ENCODE assay signal across 24 mouse cellular contexts in the genomic region with DNA sequence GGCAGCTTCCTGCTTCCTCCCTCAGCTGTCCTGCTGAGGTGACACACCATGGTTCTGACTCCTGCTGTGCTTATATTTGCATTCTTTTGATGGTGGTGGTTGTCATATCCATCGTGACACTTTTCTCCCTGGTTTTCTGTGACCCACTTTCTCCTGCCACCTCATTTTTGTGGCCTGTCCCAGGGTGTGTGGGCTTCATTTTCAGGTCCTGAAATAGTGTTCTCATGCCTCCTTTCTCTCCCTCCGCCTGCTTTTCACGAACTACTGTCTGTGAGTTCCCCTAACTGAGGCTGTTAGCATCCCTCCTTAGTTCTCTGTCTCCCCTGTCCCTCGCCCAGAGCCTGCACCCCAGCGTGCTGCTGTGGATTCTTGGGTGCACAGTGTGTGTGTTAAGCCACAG. TPM values are rescaled to one million over a fixed set of nuclear protein-coding genes. Genes with fewer than 3 reads are reported as not detected.
"Had no signal": no experiment of that assay in that cellular context is flagged by ENCODE, and none has a peak within 500 bp of the region (broad histone marks: within the 10 kb centered on the region; RNA-seq: fewer than 3 reads in every experiment).

No protein-coding gene starts in this region.

- H3K4me3 ChIP-seq: layer of hippocampus, adult 2 months; limb, embryonic 10.5 days; limb, embryonic 13.5 days; liver, embryonic 12.5 days; liver, embryonic 15.5 days; lung, embryonic 15.5 days; megakaryocyte, embryonic 14.5 days; midbrain, embryonic 10.5 days; midbrain, embryonic 13.5 days; stomach, embryonic 15.5 days had no signal

- H3K4me2 ChIP-seq: limb, embryonic 13.5 days; liver, embryonic 12.5 days; liver, embryonic 15.5 days; lung, embryonic 15.5 days; midbrain, embryonic 13.5 days; stomach, embryonic 15.5 days had no signal

- H3K27ac ChIP-seq: kidney, postnatal 0 days; layer of hippocampus, adult 2 months; limb, embryonic 10.5 days; limb, embryonic 13.5 days; liver, embryonic 12.5 days; liver, embryonic 15.5 days; lung, embryonic 15.5 days; midbrain, embryonic 10.5 days; midbrain, embryonic 13.5 days; stomach, embryonic 15.5 days had no signal

- DNase-seq: kidney, postnatal 25 days; layer of hippocampus, adult 9-11 months; liver; lung, adult 18-20 months; lung, postnatal 10 days; lung, postnatal 36 days; right cerebral cortex, postnatal 25 days; spleen, adult 18-20 months; thymus, adult 18-20 months; thymus, postnatal 36 days had no signal

- ATAC-seq: liver, embryonic 12.5 days; midbrain, embryonic 13.5 days; midbrain, embryonic 16.5 days had no signal

- H3K4me1 ChIP-seq: limb, embryonic 10.5 days; limb, embryonic 13.5 days; lung, embryonic 15.5 days; midbrain, embryonic 13.5 days; stomach, embryonic 15.5 days had no signal

- H3K9me3 ChIP-seq: limb, embryonic 10.5 days; limb, embryonic 13.5 days; liver, embryonic 12.5 days; liver, embryonic 15.5 days; lung, embryonic 15.5 days; megakaryocyte, embryonic 14.5 days; midbrain, embryonic 10.5 days; midbrain, embryonic 13.5 days; stomach, embryonic 15.5 days had no signal

- H3K27me3 ChIP-seq: limb, embryonic 13.5 days; liver, embryonic 12.5 days; liver, embryonic 15.5 days; lung, embryonic 15.5 days; megakaryocyte, embryonic 14.5 days; midbrain, embryonic 13.5 days; stomach, embryonic 15.5 days had no signal

- H3K9ac ChIP-seq: limb, embryonic 13.5 days; liver, embryonic 12.5 days; liver, embryonic 15.5 days; lung, embryonic 15.5 days; midbrain, embryonic 13.5 days; stomach, embryonic 15.5 days had no signal

RNA-seq across cellular contexts. Expression of gene Aldh8a1, which starts 23.2 kb away (rescaled TPM):
- polyA plus RNA-seq: large intestine, adult 2 months; midbrain, embryonic 16.5 days; neural tube, embryonic 11.5 days had no signal
